Mouse (Mus musculus) T-helper 1 cell (primary cell): ENCODE data around the gene Pdia5.

Experiments used
- in situ Hi-C: fragments of 300-600 bp; cut with MboI, MseI; formaldehyde crosslinking; loops from one replicate; pipeline ENCODE4 v1.15.1; 2025; ENCODE audit warnings: high pct_unique_total_duplicates

Pdia5 gene

GRCm38 (mm10) chr16:35484526-35485233, 6.0 kb downstream of the Pdia5 start:
- in situ Hi-C loops, result no loop called here

- in situ Hi-C loops, result no loop called here
Observed at GRCm38 (mm10) chr16:35484105-35484504, 6.6 kb downstream of the Pdia5 start.

GRCm38 (mm10) chr16:35479301-35479700, 11.4 kb downstream of the Pdia5 start:
- in situ Hi-C loops, result no loop called here

GRCm38 (mm10) chr16:35477273-35477672, 13.4 kb downstream of the Pdia5 start:
- in situ Hi-C loops, result no loop called here

GRCm38 (mm10) chr16:35472569-35473275, 18.0 kb downstream of the Pdia5 start:
- in situ Hi-C loops, result no loop called here

GRCm38 (mm10) chr16:35471841-35472568, 18.7 kb downstream of the Pdia5 start:
- in situ Hi-C loops, result no loop called here

- in situ Hi-C loops, result no loop called here
Observed at GRCm38 (mm10) chr16:35470983-35471382, 19.7 kb downstream of the Pdia5 start.

- in situ Hi-C loops, result no loop called here
Observed at GRCm38 (mm10) chr16:35470096-35470495, 20.6 kb downstream of the Pdia5 start.

GRCm38 (mm10) chr16:35469016-35469415, 21.7 kb downstream of the Pdia5 start:
- in situ Hi-C loops, result no loop called here

GRCm38 (mm10) chr16:35467044-35467443, 23.6 kb downstream of the Pdia5 start:
- in situ Hi-C loops, result no loop called here

GRCm38 (mm10) chr16:35465808-35466351, 24.8 kb downstream of the Pdia5 start:
- in situ Hi-C loops, result no loop called here

- in situ Hi-C loops, result loop anchor here (5.0 kb wide), 1 partner anchor 42 kb away; no protein-coding TSS in a partner anchor
Observed at GRCm38 (mm10) chr16:35464686-35465308, 25.9 kb downstream of the Pdia5 start.

GRCm38 (mm10) chr16:35463708-35464107, 27.0 kb downstream of the Pdia5 start:
- in situ Hi-C loops, result loop anchor here (5.0 kb wide), 1 partner anchor 41 kb away; no protein-coding TSS in a partner anchor

- in situ Hi-C loops, result loop anchor here (5.0 kb wide), 1 partner anchor 41 kb away; no protein-coding TSS in a partner anchor
Observed at GRCm38 (mm10) chr16:35462955-35463354, 27.7 kb downstream of the Pdia5 start.

GRCm38 (mm10) chr16:35459584-35459983, 31.1 kb downstream of the Pdia5 start:
- in situ Hi-C loops, result no loop called here

- in situ Hi-C loops, result no loop called here
Observed at GRCm38 (mm10) chr16:35458297-35458696, 32.4 kb downstream of the Pdia5 start.

- in situ Hi-C loops, result no loop called here
Observed at GRCm38 (mm10) chr16:35457488-35457887, 33.2 kb downstream of the Pdia5 start.

GRCm38 (mm10) chr16:35457011-35457419, 33.7 kb downstream of the Pdia5 start:
- in situ Hi-C loops, result no loop called here

GRCm38 (mm10) chr16:35456305-35456704, 34.4 kb downstream of the Pdia5 start:
- in situ Hi-C loops, result no loop called here

GRCm38 (mm10) chr16:35455822-35456221, 34.9 kb downstream of the Pdia5 start:
- in situ Hi-C loops, result no loop called here

- in situ Hi-C loops, result no loop called here
Observed at GRCm38 (mm10) chr16:35450018-35450630, 40.5 kb downstream of the Pdia5 start.
